Mouse (Mus musculus): ENCODE measurements at regions not wholly inside any gene's neighbourhood (a gene's known extent, or its start where the extent isn't known, plus 50 kb on each side); places are given as distances from the start of the nearest gene placed in this dataset.

GRCm38 (mm10) chr15:36884074-36884473 is 123.5 kb downstream of the Zfp706 start:
- H3K27ac ChIP-seq: no peak overlapping the region
- no peaks in the 10 kb centered on the region for H3K27me3 ChIP-seq
- H3K9me3 ChIP-seq: no peaks in the 10 kb centered on the region
- 87% methylated on average over 3 of the region's 3 CpGs for WGBS
- ATAC-seq (ENCODE audit: insufficient number of reproducible peaks, low FRiP score, low TSS enrichment, low read depth): no peak
- no peak overlapping the region for H3K4me3 ChIP-seq
- no peak overlapping the region for H3K9ac ChIP-seq
- H3K36me3 ChIP-seq: no peaks in the 10 kb centered on the region
- no peak overlapping the region for H3K4me2 ChIP-seq
- H3K4me1 ChIP-seq: peaks cover 6% of the 10 kb centered on the region; the same call in 1 of the 2 replicates

- 83% methylated on average over 6 of the region's 6 CpGs for WGBS
- no peaks in the 10 kb centered on the region for H3K36me3 ChIP-seq
- no peak overlapping the region for H3K4me3 ChIP-seq
- peaks cover 4% of the 10 kb centered on the region; the same call in 1 of the 2 replicates for H3K4me1 ChIP-seq
- H3K27ac ChIP-seq: no peak overlapping the region
- ATAC-seq (ENCODE audit: insufficient number of reproducible peaks, low FRiP score, low TSS enrichment, low read depth): no peak
- no peaks in the 10 kb centered on the region for H3K9me3 ChIP-seq
- no peak overlapping the region for H3K9ac ChIP-seq
- H3K27me3 ChIP-seq: no peaks in the 10 kb centered on the region
- no peak overlapping the region for H3K4me2 ChIP-seq
Observed at GRCm38 (mm10) chr15:36883156-36883555, 124.4 kb downstream of the Zfp706 start.

GRCm38 (mm10) chr15:36881576-36881975 is 126.0 kb downstream of the Zfp706 start:
- H3K36me3 ChIP-seq: no peaks in the 10 kb centered on the region
- H3K4me1 ChIP-seq: peaks cover 4% of the 10 kb centered on the region; the same call in 1 of the 2 replicates
- no peaks in the 10 kb centered on the region for H3K27me3 ChIP-seq
- ATAC-seq (ENCODE audit: insufficient number of reproducible peaks, low FRiP score, low TSS enrichment, low read depth): no peak
- 76% methylated on average over 2 of the region's 2 CpGs for WGBS
- H3K9ac ChIP-seq: no peak overlapping the region
- no peak overlapping the region for H3K4me2 ChIP-seq
- H3K27ac ChIP-seq: no peak overlapping the region
- H3K4me3 ChIP-seq: no peak overlapping the region
- no peaks in the 10 kb centered on the region for H3K9me3 ChIP-seq

GRCm38 (mm10) chr15:36880602-36881001 is 127.0 kb downstream of the Zfp706 start:
- no peak overlapping the region for H3K4me2 ChIP-seq
- H3K4me3 ChIP-seq: no peak overlapping the region
- ATAC-seq (ENCODE audit: insufficient number of reproducible peaks, low FRiP score, low TSS enrichment, low read depth): no peak
- 95% methylated on average over 3 of the region's 3 CpGs for WGBS
- H3K4me1 ChIP-seq: peaks cover 4% of the 10 kb centered on the region; the same call in 1 of the 2 replicates
- H3K36me3 ChIP-seq: no peaks in the 10 kb centered on the region
- no peaks in the 10 kb centered on the region for H3K27me3 ChIP-seq
- no peak overlapping the region for H3K9ac ChIP-seq
- no peak overlapping the region for H3K27ac ChIP-seq
- no peaks in the 10 kb centered on the region for H3K9me3 ChIP-seq

GRCm38 (mm10) chr15:36879587-36879986 is 128.0 kb downstream of the Zfp706 start:
- H3K9me3 ChIP-seq: no peaks in the 10 kb centered on the region
- H3K9ac ChIP-seq: no peak overlapping the region
- H3K27ac ChIP-seq: no peak overlapping the region
- H3K36me3 ChIP-seq: no peaks in the 10 kb centered on the region
- peaks cover 4% of the 10 kb centered on the region; the same call in 1 of the 2 replicates for H3K4me1 ChIP-seq
- H3K4me3 ChIP-seq: no peak overlapping the region
- no peaks in the 10 kb centered on the region for H3K27me3 ChIP-seq
- no peak for ATAC-seq (ENCODE audit: insufficient number of reproducible peaks, low FRiP score, low TSS enrichment, low read depth)
- H3K4me2 ChIP-seq: no peak overlapping the region
- WGBS: 86% methylated on average over 7 of the region's 7 CpGs

GRCm38 (mm10) chr15:36878960-36879359 is 128.6 kb downstream of the Zfp706 start:
- Histone ChIP-seq H3K9me3 (no peaks in the 10 kb centered on the region), H3K36me3 (no peaks in the 10 kb centered on the region), H3K9ac (no peak overlapping the region), H3K4me2 (no peak overlapping the region), H3K4me3 (no peak overlapping the region), H3K27ac (no peak overlapping the region), H3K4me1 (peaks cover 6% of the 10 kb centered on the region), H3K27me3 (no peaks in the 10 kb centered on the region)
- ATAC-seq (ENCODE audit: insufficient number of reproducible peaks, low FRiP score, low TSS enrichment, low read depth): no peak
- WGBS: 43% methylated on average over 5 of the region's 5 CpGs

GRCm38 (mm10) chr15:36878276-36878675 is 129.3 kb downstream of the Zfp706 start:
- Histone ChIP-seq H3K4me1 (peaks cover 13% of the 10 kb centered on the region), H3K36me3 (no peaks in the 10 kb centered on the region), H3K9ac (no peak overlapping the region), H3K9me3 (no peaks in the 10 kb centered on the region), H3K4me2 (no peak overlapping the region), H3K27ac (no peak overlapping the region), H3K4me3 (no peak overlapping the region), H3K27me3 (no peaks in the 10 kb centered on the region)
- WGBS: 80% methylated on average over 3 of the region's 3 CpGs
- no peak for ATAC-seq (ENCODE audit: insufficient number of reproducible peaks, low FRiP score, low TSS enrichment, low read depth)

GRCm38 (mm10) chr15:36877501-36877900 is 130.1 kb downstream of the Zfp706 start:
- ATAC-seq (ENCODE audit: insufficient number of reproducible peaks, low FRiP score, low TSS enrichment, low read depth): no peak
- Histone ChIP-seq H3K4me1 (peaks cover 18% of the 10 kb centered on the region), H3K9me3 (no peaks in the 10 kb centered on the region), H3K36me3 (no peaks in the 10 kb centered on the region), H3K4me2 (no peak overlapping the region), H3K4me3 (no peak overlapping the region), H3K9ac (no peak overlapping the region), H3K27ac (no peak overlapping the region), H3K27me3 (no peaks in the 10 kb centered on the region)
- 68% methylated on average over 7 of the region's 7 CpGs for WGBS

GRCm38 (mm10) chr15:36875980-36876778 is 131.4 kb downstream of the Zfp706 start:
- H3K4me2 ChIP-seq: no peak overlapping the region
- no peak overlapping the region for H3K4me3 ChIP-seq
- no peak for ATAC-seq (ENCODE audit: insufficient number of reproducible peaks, low FRiP score, low TSS enrichment, low read depth)
- peaks cover 18% of the 10 kb centered on the region for H3K4me1 ChIP-seq
- no peak overlapping the region for H3K9ac ChIP-seq
- no peaks in the 10 kb centered on the region for H3K27me3 ChIP-seq
- H3K27ac ChIP-seq: no peak overlapping the region
- H3K36me3 ChIP-seq: no peaks in the 10 kb centered on the region
- 80% methylated on average over 10 of the region's 10 CpGs for WGBS
- H3K9me3 ChIP-seq: no peaks in the 10 kb centered on the region

GRCm38 (mm10) chr15:36874555-36874954 is 133.0 kb downstream of the Zfp706 start:
- ATAC-seq (ENCODE audit: insufficient number of reproducible peaks, low FRiP score, low TSS enrichment, low read depth): no peak
- peaks cover 18% of the 10 kb centered on the region for H3K4me1 ChIP-seq

GRCm38 (mm10) chr15:36873884-36874243 is 133.7 kb downstream of the Zfp706 start:
- no peaks in the 10 kb centered on the region for H3K27me3 ChIP-seq
- H3K9me3 ChIP-seq: no peaks in the 10 kb centered on the region
- H3K36me3 ChIP-seq: no peaks in the 10 kb centered on the region
- peak overlapping the region; percentile 67 for H3K27ac ChIP-seq
- 24% methylated on average over 5 of the region's 5 CpGs for WGBS
- H3K4me2 ChIP-seq: peak overlapping the region; percentile 15; the same call in 1 of the 2 replicates
- peaks cover 15% of the 10 kb centered on the region for H3K4me1 ChIP-seq
- H3K9ac ChIP-seq: no peak overlapping the region
- ATAC-seq (ENCODE audit: insufficient number of reproducible peaks, low FRiP score, low TSS enrichment, low read depth): no peak
- no peak overlapping the region for H3K4me3 ChIP-seq

More at GRCm38 (mm10) chr15:36874555-36874954, 133.0 kb downstream of the Zfp706 start:
- H3K9me3 ChIP-seq: no peaks in the 10 kb centered on the region
- no peaks in the 10 kb centered on the region for H3K36me3 ChIP-seq
- H3K4me3 ChIP-seq: no peak overlapping the region
- H3K27me3 ChIP-seq: no peaks in the 10 kb centered on the region
- H3K4me2 ChIP-seq: no peak overlapping the region
- 84% methylated on average over 4 of the region's 4 CpGs for WGBS
- H3K9ac ChIP-seq: no peak overlapping the region
- peak overlapping the region; percentile 67; the same call in 1 of the 2 replicates for H3K27ac ChIP-seq

- ATAC-seq (ENCODE audit: insufficient number of reproducible peaks, low FRiP score, low TSS enrichment, low read depth): peak; percentile 65
- Histone ChIP-seq H3K9ac (no peak overlapping the region), H3K4me1 (peaks cover 15% of the 10 kb centered on the region), H3K27ac (peak overlapping the region; percentile 67), H3K27me3 (no peaks in the 10 kb centered on the region), H3K36me3 (no peaks in the 10 kb centered on the region), H3K4me2 (peak overlapping the region; percentile 15; the same call in 1 of the 2 replicates), H3K9me3 (no peaks in the 10 kb centered on the region), H3K4me3 (no peak overlapping the region)
- 13% methylated on average over 10 of the region's 10 CpGs for WGBS
Observed at GRCm38 (mm10) chr15:36873058-36873883, 134.3 kb downstream of the Zfp706 start.

Measured in limb, embryonic 15.5 days (tissue).